Mouse (Mus musculus) left cerebral cortex, postnatal 10 days (tissue): ENCODE results near the gene Efna4. TPM values are rescaled to one million over a fixed set of nuclear protein-coding genes. Genes with fewer than 3 reads are reported as not detected.

ENCODE experiments used
- DNase-seq, 2 experiments: peaks; one replicate each; pipeline ENCODE4 v3.0.0; 2021 to 2022; ENCODE audit warnings: low spot score in 2 of 2, mixed read lengths in 1 of 2; ENCODE audit errors: extremely low spot score in 1 of 2
- intact Hi-C: fragments of 180-260 bp; cut with DNase I; formaldehyde crosslinking; loops from one replicate; pipeline ENCODE4 v1.15.1; 2025
- total RNA-seq, 2 experiments: library from RNA; stranded (reverse); gene quantifications; 2 replicates each; pipeline ENCODE4 v1.2.3; 2021

Gene Efna4
- total RNA-seq, 2 experiments from 2014 or later, result 0.34 to 1.1 TPM

DNA sequence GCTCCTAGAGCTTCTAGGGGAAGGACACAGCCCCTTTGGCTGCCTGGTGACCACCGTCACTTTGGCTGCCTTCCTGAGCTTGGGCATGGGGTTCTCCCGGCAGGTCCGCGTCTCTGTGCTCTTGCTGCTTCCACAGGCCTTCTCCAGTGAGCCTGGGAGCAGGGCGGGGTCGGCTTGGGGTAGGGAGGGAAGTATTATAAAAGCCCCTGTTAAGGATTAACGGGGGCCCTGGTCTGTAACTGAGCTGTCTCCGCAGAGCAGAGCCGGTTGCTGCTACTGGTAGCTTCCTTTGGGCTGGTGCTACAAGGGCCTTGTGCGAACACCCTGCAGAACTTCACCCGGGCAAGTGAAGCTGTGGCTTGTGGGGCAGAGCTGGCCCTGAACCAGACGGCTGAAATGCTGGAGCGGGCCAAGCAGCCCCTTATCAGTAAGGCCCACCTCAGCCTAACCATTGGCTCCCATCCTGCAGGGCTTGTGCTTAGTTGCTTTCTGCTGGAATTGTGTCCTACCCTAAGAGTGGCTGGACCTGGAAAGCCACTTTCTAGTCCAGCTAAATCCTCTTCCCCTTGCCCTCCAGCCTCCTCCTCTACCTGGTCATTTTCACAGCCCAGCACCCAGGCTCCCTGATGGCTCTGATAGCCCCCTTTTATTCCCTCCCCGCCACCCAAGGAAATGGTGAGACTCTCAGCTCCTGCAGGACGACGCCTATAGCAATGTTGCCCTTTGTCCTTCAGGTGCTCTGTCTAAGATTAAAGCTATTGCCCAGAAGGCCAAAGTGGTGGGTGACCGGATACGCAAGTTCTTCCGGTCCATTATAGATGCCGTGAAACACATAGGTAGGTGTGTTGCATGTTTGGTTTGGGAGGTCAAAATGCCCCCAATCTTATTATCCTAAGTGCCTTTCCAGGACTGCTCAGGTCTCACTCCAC is 27.9 kb upstream of the Efna4 start:
- intact Hi-C loops, result no loop called here
- DNase-seq, result no peak

GRCm38 (mm10) chr3:89365153-89365485 is 27.3 kb upstream of the Efna4 start, which contains the start of gene Dcst1:
Dcst1 (minus strand) TSS chr3:89365253.
- intact Hi-C loops, result no loop called here

GRCm38 (mm10) chr3:89364631-89365030 is 26.8 kb upstream of the Efna4 start:
- intact Hi-C loops, result no loop called here
- no peak for DNase-seq

More at GRCm38 (mm10) chr3:89365153-89365485, 27.3 kb upstream of the Efna4 start, which contains the start of gene Dcst1:
- DNase-seq, result no peak

DNA sequence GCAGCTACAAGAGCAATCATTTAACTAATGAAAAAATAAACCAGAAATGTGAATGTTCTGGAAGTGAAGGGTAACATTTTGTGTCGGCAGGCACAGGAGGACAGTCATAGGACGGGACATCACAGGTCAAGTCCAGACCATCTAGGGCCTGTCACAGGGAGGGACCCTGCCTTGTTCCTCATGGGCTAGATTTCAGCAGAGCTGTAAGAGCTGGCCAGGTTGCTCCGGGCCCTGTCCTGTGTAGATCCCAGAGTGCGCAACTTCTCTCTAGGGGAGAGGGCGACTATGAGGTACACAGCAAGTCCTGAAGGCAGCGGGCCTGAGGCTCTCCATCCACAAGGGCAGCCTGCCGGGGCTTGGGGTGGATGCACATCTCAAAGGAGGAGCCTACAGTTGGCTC is 23.8 kb upstream of the Efna4 start, which contains the start of gene Dcst2:
Gene Dcst2, plus strand, starts transcription at position 301 of the 400 bp plus-strand sequence.
- intact Hi-C loops, result no loop called here
- DNase-seq, result no peak

DNA sequence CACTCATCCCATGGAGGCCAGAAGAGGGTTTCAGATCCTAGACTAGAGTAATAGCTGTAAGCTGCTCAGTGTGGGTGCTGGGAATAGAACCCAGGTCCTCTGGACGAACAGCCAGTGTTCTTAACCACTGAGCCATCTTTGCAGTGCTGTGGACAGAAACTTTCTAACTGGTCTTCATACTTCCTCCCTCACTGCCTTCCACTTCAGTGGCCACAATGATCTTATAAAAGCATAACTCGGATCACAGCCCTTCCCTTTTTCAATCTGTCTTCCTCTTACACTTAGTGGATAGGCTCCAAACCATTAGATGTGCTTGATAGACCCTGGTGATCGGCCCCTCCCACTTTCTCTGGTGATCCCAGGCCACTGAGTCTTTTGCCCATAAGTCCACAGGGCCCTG is 22.4 kb upstream of the Efna4 start:
- intact Hi-C loops, result no loop called here
- no peak for DNase-seq

DNA sequence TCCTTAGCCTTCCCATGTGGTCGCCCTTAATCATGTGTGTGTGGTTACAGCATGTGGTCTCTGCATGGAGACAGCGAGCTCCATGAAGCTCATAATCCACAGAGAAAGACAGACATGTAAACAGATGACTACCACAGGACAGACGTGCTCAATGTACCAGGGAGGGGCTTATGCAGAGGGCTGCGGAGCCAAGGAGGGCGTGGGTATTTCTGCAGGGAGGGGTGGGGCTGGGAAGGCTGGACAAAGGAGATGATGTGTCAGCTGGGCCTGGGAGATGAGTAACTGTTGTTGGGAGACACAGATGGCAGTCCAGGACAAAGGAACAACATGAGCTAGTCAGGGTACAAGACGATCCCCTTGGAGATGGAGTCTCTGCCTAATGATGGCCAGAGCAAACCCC is 21.8 kb upstream of the Efna4 start:
- intact Hi-C loops, result no loop called here
- DNase-seq, result no peak

- intact Hi-C loops, result no loop called here
- no peak for DNase-seq
Measured at GRCm38 (mm10) chr3:89356029-89356428, 18.2 kb upstream of the Efna4 start.

GRCm38 (mm10) chr3:89355512-89355902 is 17.7 kb upstream of the Efna4 start:
- no peak for DNase-seq
- intact Hi-C loops, result no loop called here

DNA sequence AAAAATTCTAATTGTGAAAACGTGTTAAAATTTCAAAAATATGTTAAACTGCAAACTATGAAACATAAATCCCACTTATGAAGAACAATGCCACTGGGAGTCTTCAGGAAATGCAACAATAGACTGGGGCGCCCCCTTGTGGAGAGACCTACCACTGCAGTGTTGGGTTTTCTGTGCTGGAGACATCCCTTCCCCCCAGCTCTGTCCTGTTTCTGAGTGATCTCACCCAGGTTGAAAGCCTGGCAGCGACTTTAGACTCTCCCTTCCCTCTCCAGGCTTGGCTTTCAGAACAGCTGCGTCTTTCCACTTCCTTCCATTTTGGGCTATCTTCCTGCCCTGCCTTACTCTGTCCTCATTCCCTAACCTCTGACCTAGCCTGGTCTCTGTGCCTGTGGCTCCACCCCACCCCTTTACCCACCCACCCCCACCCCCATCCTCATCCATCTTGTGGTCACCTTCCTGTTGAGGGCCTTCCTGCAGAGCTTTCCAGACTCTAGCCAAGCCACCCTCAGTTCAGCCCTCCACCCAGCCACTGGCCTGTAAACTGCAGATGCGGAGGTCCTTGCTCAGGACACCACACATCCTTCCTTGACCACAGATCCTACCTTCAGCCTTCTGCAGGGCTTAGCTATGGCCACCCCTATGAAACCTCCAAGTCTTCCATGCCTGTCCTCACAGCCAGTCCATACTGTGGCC is 17.1 kb upstream of the Efna4 start:
- intact Hi-C loops, result loop anchor here (5.0 kb wide), 1 partner anchor 38 kb away; no protein-coding TSS in a partner anchor
- DNase-seq, result peak in 1 of 2 experiments; percentile 88

DNA sequence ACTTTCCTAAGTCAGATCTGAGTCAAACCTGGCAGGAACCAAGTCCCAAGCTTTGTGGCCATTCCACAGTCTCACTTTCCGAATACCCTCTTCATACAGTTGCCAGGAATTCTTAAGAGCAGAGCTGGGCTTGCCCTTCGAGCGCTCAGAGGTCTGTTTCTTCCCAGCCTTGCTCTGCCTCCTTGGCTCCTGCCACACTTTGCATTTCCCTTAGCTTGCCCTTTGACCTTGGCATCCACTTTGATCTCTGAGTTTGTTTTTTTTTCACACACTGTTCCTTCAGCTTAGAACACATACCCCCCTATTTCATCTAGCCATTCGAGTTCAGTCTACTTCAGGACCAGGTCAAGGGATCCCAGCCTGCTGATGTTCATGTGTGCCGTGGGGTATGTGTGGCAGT is 13.4 kb upstream of the Efna4 start:
- intact Hi-C loops, result loop anchor here (5.0 kb wide), 1 partner anchor 34 kb away; no protein-coding TSS in a partner anchor
- no peak for DNase-seq

GRCm38 (mm10) chr3:89349869-89350501 is 12.2 kb upstream of the Efna4 start, which contains the start of gene Adam15:
Adam15 (minus strand) TSS chr3:89349996.
- DNase-seq, result peak; percentile 76 to 92
- intact Hi-C loops, result loop anchor here (5.0 to 10.0 kb wide), 3 partner anchors 33 to 425 kb away; partner anchors contain the start of gene Ube2q1

DNA sequence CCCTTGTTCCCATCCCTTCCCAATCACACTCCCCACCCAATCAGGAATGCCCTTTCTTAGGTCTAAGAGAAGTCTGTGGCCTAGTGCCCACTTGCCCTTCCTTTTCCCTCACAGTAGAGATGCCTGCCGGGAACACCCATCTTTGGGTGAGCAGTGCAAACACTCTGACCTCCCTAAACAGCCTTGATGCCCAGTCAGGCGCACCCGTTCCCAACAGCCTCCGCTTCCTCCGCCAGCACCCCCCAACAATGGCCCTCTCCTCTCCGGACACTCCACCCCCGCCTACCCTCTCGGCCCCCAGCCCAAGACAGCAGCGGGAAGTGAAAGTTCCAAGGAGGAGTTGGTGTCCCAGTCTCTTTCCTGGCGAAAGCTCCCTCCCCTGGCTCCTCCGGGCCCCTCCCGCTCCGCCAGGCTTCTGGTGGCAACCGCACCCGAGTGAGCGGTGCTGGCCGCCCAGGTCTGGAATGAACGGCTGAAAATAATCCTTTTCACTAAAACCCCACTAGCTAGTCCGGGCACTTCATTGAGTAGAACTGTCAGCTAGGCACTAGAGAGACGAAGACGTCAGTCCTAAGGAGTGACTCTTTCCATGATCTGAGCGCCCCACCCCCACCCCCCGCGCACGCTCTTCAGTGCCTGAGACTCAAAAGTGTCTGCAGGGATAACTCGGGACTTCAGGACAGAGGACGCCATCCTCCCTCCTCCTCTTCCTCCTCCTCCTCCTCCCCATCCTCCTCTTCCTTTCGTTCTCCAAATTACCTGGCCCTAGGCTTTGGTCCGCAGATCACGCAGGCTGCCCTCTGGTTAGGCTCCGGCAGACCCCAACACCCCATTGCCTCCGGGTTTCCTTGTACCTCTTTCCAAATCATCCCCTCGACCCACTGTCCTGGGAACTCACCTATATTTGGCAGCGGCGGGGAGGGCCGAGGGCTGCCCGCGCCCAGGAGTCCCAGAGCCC is 11.4 kb upstream of the Efna4 start:
- intact Hi-C loops, result loop anchor here (10.0 kb wide), 2 partner anchors 136 to 426 kb away; partner anchors contain the start of gene Ube2q1
- DNase-seq, result peak in 1 of 2 experiments; percentile 75

DNA sequence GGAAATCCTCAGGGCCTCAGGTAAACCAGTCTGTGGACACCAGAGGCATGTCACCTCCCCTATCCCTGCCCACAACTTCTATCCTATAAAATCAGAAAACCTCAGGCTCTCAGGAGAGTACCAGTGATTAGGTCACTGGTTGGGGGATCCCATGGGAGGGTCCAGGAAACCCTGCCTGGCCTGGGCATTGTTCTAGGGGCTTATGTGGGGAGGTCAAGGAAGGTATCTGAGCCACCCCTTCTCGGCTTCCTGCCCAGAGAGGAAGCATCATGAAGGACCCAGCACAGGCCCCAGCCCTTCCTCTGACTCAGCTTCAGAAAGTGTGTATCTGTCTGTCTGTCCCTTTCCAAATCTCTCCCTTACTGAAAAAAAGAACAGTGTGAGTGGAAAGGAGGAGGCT is 10.1 kb upstream of the Efna4 start:
- intact Hi-C loops, result loop anchor here (10.0 kb wide), 2 partner anchors 137 to 427 kb away; partner anchors contain the start of gene Ube2q1
- DNase-seq, result peak in 1 of 2 experiments; percentile 66

DNA sequence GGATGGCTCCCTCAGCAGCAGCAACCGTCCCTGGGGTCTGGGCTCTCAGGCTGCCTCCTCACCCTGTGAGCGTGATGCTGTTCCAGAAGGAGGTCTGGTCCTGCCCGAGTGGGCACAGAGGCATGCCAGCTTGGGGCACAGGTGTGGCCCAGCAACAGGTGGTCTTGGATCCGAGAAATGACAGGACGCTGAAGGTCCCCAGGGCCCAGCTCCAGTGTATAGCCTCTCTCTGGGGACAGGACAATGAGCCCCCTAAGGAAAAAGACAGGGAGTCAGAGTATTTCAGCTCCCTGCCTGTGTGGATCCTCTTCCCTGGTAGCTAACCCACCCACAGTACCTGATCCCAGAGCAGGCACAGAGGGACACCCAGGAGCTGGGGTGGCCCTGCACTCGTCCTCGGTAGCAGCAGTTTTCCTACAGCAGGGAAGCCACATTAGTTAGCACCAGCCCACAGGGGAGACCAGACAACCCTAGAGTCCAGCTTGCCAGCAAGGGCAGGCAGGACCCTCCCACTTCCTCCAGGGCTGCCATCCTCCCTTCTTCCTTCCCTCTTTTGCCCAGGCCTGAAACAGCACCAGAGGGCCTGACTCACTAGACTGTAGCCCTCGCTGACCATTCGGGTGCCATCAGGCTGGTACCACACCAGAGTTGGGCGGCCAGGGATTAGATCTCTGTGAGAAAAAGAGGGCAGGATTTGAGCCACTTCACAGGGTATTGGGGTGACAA is 9.2 kb upstream of the Efna4 start:
- DNase-seq, result no peak
- intact Hi-C loops, result loop anchor here (10.0 kb wide), 2 partner anchors 138 to 428 kb away; partner anchors contain the start of gene Ube2q1

- intact Hi-C loops, result loop anchor here (10.0 kb wide), 2 partner anchors 142 to 432 kb away; partner anchors contain the start of gene Ube2q1
- peak in 1 of 2 experiments; percentile 35 for DNase-seq
Measured at GRCm38 (mm10) chr3:89343279-89343678, 5.5 kb upstream of the Efna4 start.

DNA sequence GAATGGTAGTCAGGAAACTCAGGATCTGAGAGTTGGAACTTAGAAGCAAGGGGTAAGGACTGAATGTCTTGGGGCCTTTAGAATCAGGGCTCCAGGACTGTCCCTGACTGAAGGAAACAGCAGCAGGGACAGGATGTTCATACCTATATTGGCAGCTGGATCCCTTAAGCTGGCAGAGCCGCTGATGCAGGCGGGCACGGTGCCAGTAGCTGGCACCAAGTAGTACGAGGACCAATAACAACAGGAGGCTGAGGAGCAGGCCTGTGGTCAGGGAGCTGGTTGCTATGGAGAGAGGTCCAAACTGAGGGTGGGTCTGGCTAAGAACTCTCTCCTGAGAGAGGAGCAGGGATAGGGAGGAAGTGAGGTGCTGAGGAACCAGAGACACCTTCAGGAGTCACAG is 4.0 kb upstream of the Efna4 start:
- intact Hi-C loops, result loop anchor here (10.0 kb wide), 2 partner anchors 143 to 433 kb away; partner anchors contain the start of gene Ube2q1
- DNase-seq, result peak in 1 of 2 experiments; percentile 30

GRCm38 (mm10) chr3:89340465-89340864 is 2.6 kb upstream of the Efna4 start:
- DNase-seq, result peak; percentile 59 to 85
- intact Hi-C loops, result loop anchor here (10.0 kb wide), 2 partner anchors 144 to 434 kb away; partner anchors contain the start of gene Ube2q1
